11 mouse cellular contexts compared by ENCODE assay signal in the genomic region with DNA sequence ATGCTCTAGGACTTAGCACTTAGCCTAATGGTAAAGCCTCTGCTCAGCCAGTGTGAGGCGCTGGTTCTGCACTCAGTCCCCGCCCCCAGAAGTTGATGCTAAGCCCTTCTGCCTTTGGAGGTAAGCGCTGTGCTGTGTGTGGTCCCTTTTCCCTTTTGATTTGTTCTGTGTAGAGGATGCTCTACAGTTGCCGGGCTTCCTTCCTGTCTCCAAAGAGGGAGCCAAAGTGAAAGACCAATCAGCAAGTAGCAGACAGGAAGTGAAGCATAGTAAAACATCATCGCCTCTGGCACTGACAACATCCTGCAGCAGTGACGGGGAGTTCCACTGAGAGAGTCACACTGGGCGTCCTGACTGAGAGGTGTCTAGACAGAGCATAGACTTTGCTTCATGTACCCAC. TPM values are rescaled to one million over a fixed set of nuclear protein-coding genes. Genes with fewer than 3 reads are reported as not detected.
DNase-seq lines count a peak whose midpoint lies in the region; TF ChIP-seq lines count a peak whose summit lies in the region.
"Had no signal": no experiment of that assay in that cellular context is flagged by ENCODE, and none has a peak within 500 bp of the region (broad histone marks: within the 10 kb centered on the region; RNA-seq: fewer than 3 reads in every experiment).

No protein-coding gene starts in this region.

- H3K27ac ChIP-seq in gastrocnemius, adult 2 months: no peak overlapping the region
- H3K27ac ChIP-seq: liver, embryonic 13.5 days; neural tube, embryonic 13.5 days had no signal

- TF ChIP-seq CTCF in gastrocnemius, adult 2 months (IDR thresholded peaks at IDR 0.05): peak; percentile 13; the same call in 1 of the 2 replicates

- intact Hi-C loops in gastrocnemius, adult 2 months (cut with DNase I): loop anchor here (2.0 kb wide), 1 partner anchor 121 kb away; no protein-coding TSS in a partner anchor

- no peak overlapping the region for H3K4me3 ChIP-seq in gastrocnemius, adult 2 months
- H3K4me3 ChIP-seq: liver, embryonic 13.5 days; neural tube, embryonic 13.5 days had no signal

- DNase-seq in gastrocnemius, adult 2 months: no peak
- no peak for DNase-seq in gastrocnemius, postnatal 25 days
- peak; percentile 14 to 20 for DNase-seq in spleen, postnatal 36 days (ENCODE audit: low spot score in 2 of 2)
- no peak for DNase-seq in spleen, adult 12 weeks (ENCODE audit: low spot score)
- peak; percentile 20 for DNase-seq in lung, postnatal 14 days
- no peak for DNase-seq in left cerebral cortex, adult 18-20 months (ENCODE audit: low spot score in 2 of 2)
- DNase-seq in right cerebral cortex, postnatal 10 days (ENCODE audit: low spot score in 2 of 2): no peak
- no peak for DNase-seq in ovary, postnatal 10 days (ENCODE audit: low spot score)
- DNase-seq: liver, embryonic 13.5 days had no signal

RNA-seq across cellular contexts. Expression of gene Gm44503, which starts 11.2 kb away (rescaled TPM):
- not detected for total RNA-seq in gastrocnemius, adult 2 months (2021)
- total RNA-seq in gastrocnemius, postnatal 25 days (2021): not detected
- total RNA-seq in left cerebral cortex, adult 18-20 months (2021): not detected
- total RNA-seq: CH12.LX had no signal

RNA-seq across cellular contexts. Expression of gene Dyx1c1, which starts 11.3 kb away (rescaled TPM):
- 1 to 10 TPM in 1 of 2 experiments, under 1 TPM in 1; 0.94 to 1.4 TPM for total RNA-seq in gastrocnemius, adult 2 months (2021)
- under 1 TPM; 0.49 to 0.78 TPM for total RNA-seq in gastrocnemius, postnatal 25 days (2021)
- 1 to 10 TPM; 1.8 to 2.2 TPM for total RNA-seq in left cerebral cortex, adult 18-20 months (2021)

RNA-seq across cellular contexts. Expression of gene Ccpg1os, which starts 15.3 kb away (rescaled TPM):
- total RNA-seq in gastrocnemius, adult 2 months (2021): 10 to 100 TPM in 1 of 2 experiments, 1 to 10 TPM in 1; 8.8 to 11.8 TPM
- 1 to 10 TPM; 7.0 to 9.4 TPM for total RNA-seq in gastrocnemius, postnatal 25 days (2021)
- total RNA-seq in left cerebral cortex, adult 18-20 months (2021): 1 to 10 TPM; 9.1 to 9.5 TPM

RNA-seq across cellular contexts. Expression of gene Ccpg1, which starts 15.4 kb away (rescaled TPM):
- 10 to 100 TPM; 76.1 to 95.7 TPM for total RNA-seq in gastrocnemius, adult 2 months (2021)
- total RNA-seq in gastrocnemius, postnatal 25 days (2021): 10 to 100 TPM; 53.9 to 59.0 TPM
- 100 to 1,000 TPM; 115 to 120 TPM for total RNA-seq in left cerebral cortex, adult 18-20 months (2021)

RNA-seq across cellular contexts. Expression of gene Pygo1, which starts 44.4 kb away (rescaled TPM):
- 10 to 100 TPM; 11.6 to 15.4 TPM for total RNA-seq in gastrocnemius, adult 2 months (2021)
- 1 to 10 TPM; 6.9 to 8.3 TPM for total RNA-seq in gastrocnemius, postnatal 25 days (2021)
- total RNA-seq in left cerebral cortex, adult 18-20 months (2021): 10 to 100 TPM; 18.6 to 19.5 TPM
- total RNA-seq: CH12.LX had no signal

Comparison
In these comparisons a context has a peak if more than half of its experiments do, and no peak if none do; other contexts are left out.
1. DNase-seq: peak in spleen, postnatal 36 days (2 of 2) and lung, postnatal 14 days (single experiment); none in gastrocnemius, adult 2 months (single experiment), gastrocnemius, postnatal 25 days (single experiment), spleen, adult 12 weeks (single experiment), left cerebral cortex, adult 18-20 months (0 of 2), right cerebral cortex, postnatal 10 days (0 of 2) and ovary, postnatal 10 days (single experiment).